Mouse (Mus musculus) CH12F3 (cell line): ENCODE results near the gene Kcnj15.

Source experiments
- in situ Hi-C: fragments of 300-500 bp; cut with MboI; formaldehyde crosslinking; loops from 2 replicates; pipeline ENCODE4 v1.14.3; 2020; ENCODE audit warnings: low sequenced_read_pairs

The Kcnj15 gene

GRCm38 (mm10) chr16:95257266-95257894, at the start of gene Kcnj15:
Gene Kcnj15, plus strand, starts transcription at chr16:95257558.
- in situ Hi-C loops: no loop called here

- in situ Hi-C loops: loop anchor here (25.0 kb wide), 1 partner anchor 754 kb away; no protein-coding TSS in a partner anchor
These were observed 49.1 kb upstream of the Kcnj15 start for GRCm38 (mm10) chr16:95208243-95208642.

GRCm38 (mm10) chr16:95209011-95209466, 48.3 kb upstream of the Kcnj15 start:
- in situ Hi-C loops: loop anchor here (25.0 kb wide), 1 partner anchor 753 kb away; no protein-coding TSS in a partner anchor

- in situ Hi-C loops: loop anchor here (25.0 kb wide), 1 partner anchor 748 kb away; no protein-coding TSS in a partner anchor
These were observed 42.8 kb upstream of the Kcnj15 start for GRCm38 (mm10) chr16:95214251-95215197.

GRCm38 (mm10) chr16:95215782-95216181, 41.6 kb upstream of the Kcnj15 start:
- in situ Hi-C loops: loop anchor here (25.0 kb wide), 1 partner anchor 747 kb away; no protein-coding TSS in a partner anchor

- in situ Hi-C loops: loop anchor here (25.0 kb wide), 1 partner anchor 746 kb away; no protein-coding TSS in a partner anchor
These were observed 41.0 kb upstream of the Kcnj15 start for GRCm38 (mm10) chr16:95216346-95216745.

GRCm38 (mm10) chr16:95216824-95217223, 40.5 kb upstream of the Kcnj15 start:
- in situ Hi-C loops: loop anchor here (25.0 kb wide), 1 partner anchor 745 kb away; no protein-coding TSS in a partner anchor

- in situ Hi-C loops: loop anchor here (25.0 kb wide), 1 partner anchor 744 kb away; no protein-coding TSS in a partner anchor
These were observed 38.6 kb upstream of the Kcnj15 start for GRCm38 (mm10) chr16:95218783-95219182.

GRCm38 (mm10) chr16:95219459-95219858, 37.9 kb upstream of the Kcnj15 start:
- in situ Hi-C loops: loop anchor here (25.0 kb wide), 1 partner anchor 743 kb away; no protein-coding TSS in a partner anchor

- in situ Hi-C loops: loop anchor here (25.0 kb wide), 1 partner anchor 741 kb away; no protein-coding TSS in a partner anchor
These were observed 36.3 kb upstream of the Kcnj15 start for GRCm38 (mm10) chr16:95221051-95221450.

- in situ Hi-C loops: loop anchor here (25.0 kb wide), 1 partner anchor 740 kb away; no protein-coding TSS in a partner anchor
These were observed 35.2 kb upstream of the Kcnj15 start for GRCm38 (mm10) chr16:95222026-95222718.

- in situ Hi-C loops: loop anchor here (25.0 kb wide), 1 partner anchor 739 kb away; no protein-coding TSS in a partner anchor
These were observed 33.9 kb upstream of the Kcnj15 start for GRCm38 (mm10) chr16:95223435-95223834.

GRCm38 (mm10) chr16:95225285-95225684, 32.1 kb upstream of the Kcnj15 start:
- in situ Hi-C loops: no loop called here

GRCm38 (mm10) chr16:95231768-95232167, 25.6 kb upstream of the Kcnj15 start:
- in situ Hi-C loops: no loop called here

- in situ Hi-C loops: no loop called here
These were observed 22.3 kb upstream of the Kcnj15 start for GRCm38 (mm10) chr16:95234891-95235548.

- in situ Hi-C loops: no loop called here
These were observed 18.0 kb upstream of the Kcnj15 start for GRCm38 (mm10) chr16:95239209-95239925.

- in situ Hi-C loops: no loop called here
These were observed 16.7 kb upstream of the Kcnj15 start for GRCm38 (mm10) chr16:95240688-95241087.

- in situ Hi-C loops: no loop called here
These were observed 15.8 kb upstream of the Kcnj15 start for GRCm38 (mm10) chr16:95241581-95241980.

GRCm38 (mm10) chr16:95242114-95242513, 15.2 kb upstream of the Kcnj15 start:
- in situ Hi-C loops: no loop called here
